Mouse (Mus musculus) cerebellum, adult 2 months (tissue): ENCODE results near the gene Mta3.

Experiments used
- CTCF ChIP-seq: fragments of 200-500 bp; IDR thresholded peaks from 2 replicates; pipeline ENCODE4 v1.5.1; 2011; ENCODE audit warnings: low read depth, mild to moderate bottlenecking, control low read depth, low read length, moderate library complexity, borderline replicate concordance; ENCODE audit not compliant: insufficient read depth
- POLR2A ChIP-seq: fragments of 200-500 bp; IDR thresholded peaks from 2 replicates; pipeline ENCODE4 v1.6.1; 2011; ENCODE audit warnings: low read length, control low read depth, borderline replicate concordance; ENCODE audit not compliant: insufficient read depth

DNA sequence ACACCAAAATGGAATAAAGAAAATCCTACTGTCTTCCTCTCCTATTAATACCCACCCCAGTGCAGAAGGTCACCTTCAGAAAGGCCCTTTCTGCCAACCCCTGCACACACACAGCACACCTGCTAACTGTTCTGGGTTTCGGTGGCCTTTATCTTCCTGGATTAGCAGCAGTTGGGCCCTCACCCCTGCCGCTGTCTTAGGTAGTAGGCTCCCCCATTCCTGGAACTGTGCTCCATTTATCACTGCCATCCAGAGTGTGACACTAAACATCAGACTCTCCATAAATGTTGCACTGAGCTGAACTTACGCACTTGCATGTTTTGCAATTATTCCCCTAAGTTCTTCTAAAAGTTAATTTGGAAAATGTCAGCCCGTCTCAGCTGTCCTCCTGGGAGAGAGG lies 14.6 kb upstream of the Mta3 start:
- TF ChIP-seq CTCF (no peak), POLR2A (no peak)
